Mouse (Mus musculus) embryonic fibroblast, embryonic 13.5 days (primary cell): ENCODE measurements at regions not wholly inside any gene's neighbourhood (a gene's known extent, or its start where the extent isn't known, plus 50 kb on each side); places are given as distances from the start of the nearest gene placed in this dataset.

Experiments
- H3K27ac ChIP-seq: 2 replicates; pipeline ENCODE4 v1.5.1; 2012; ENCODE audit warnings: low read length, control low read depth, inconsistent platforms; ENCODE audit not compliant: insufficient read depth
- H3K4me1 ChIP-seq: 2 replicates; pipeline ENCODE4 v1.6.1; 2011; ENCODE audit warnings: low read length; ENCODE audit not compliant: control insufficient read depth, insufficient read depth
- H3K4me3 ChIP-seq: 2 replicates; pipeline ENCODE4 v1.5.1; 2011; ENCODE audit warnings: mild to moderate bottlenecking, control low read depth, low read length; ENCODE audit not compliant: insufficient read depth
- CTCF ChIP-seq: IDR thresholded peaks from 2 replicates; pipeline ENCODE4 v1.5.1; 2011; ENCODE audit warnings: mild to moderate bottlenecking, control low read depth, low read length, moderate library complexity, borderline replicate concordance; ENCODE audit not compliant: insufficient read depth
- POLR2A ChIP-seq: IDR thresholded peaks from 2 replicates; pipeline ENCODE4 v1.6.1; 2011; ENCODE audit warnings: low read depth, mild to moderate bottlenecking, control low read depth, low read length, moderate library complexity

DNA sequence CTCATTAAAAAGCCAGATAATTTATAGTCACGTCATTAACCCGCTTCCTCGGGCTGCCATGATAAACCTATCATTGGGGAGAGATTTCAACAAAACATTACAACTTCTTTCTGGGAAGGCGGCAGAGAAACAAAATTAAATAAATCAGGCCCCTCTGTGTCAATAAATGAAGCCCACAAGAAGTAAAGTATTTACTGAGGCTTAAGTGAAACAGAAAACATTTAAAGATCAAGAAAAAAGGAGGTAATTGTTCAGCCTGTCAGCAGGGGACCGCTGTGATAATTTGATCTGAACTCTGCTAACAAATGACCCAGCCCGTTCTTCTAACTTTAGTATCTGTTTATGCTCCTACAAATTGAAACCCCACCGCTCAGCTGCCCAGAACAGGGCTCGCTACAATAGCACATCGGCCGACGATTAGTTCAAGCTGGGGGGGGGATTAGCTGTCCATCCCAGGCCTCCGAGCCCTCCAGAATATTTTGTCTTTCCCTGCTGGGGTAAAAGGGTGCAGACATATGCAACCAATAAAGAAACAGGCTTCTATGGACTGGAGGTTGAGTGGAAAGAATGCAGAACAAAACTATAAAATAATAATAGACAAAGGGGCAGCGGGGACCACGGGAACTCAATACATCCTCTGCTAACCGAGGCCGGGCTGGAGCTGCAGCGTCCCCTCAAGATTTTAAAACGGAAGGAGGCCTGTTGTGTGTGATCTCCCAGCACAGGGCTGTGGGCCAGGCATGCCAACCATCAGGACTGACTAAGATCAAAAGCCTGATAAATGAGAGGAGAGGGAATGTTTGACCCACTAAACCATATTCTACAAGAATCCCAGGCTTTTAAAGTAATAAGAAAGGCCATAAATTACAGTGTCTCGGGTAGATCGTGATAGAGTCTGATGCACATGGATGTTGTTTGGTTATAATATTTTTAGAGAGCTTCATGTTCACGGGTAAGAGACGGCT is 242.8 kb upstream of the Irx5 start:
- Histone ChIP-seq H3K4me3 (no peak overlapping the region), H3K4me1 (no peaks in the 10 kb centered on the region), H3K27ac (no peak overlapping the region)
- TF ChIP-seq CTCF, result no peak
- no peak for TF ChIP-seq POLR2A

DNA sequence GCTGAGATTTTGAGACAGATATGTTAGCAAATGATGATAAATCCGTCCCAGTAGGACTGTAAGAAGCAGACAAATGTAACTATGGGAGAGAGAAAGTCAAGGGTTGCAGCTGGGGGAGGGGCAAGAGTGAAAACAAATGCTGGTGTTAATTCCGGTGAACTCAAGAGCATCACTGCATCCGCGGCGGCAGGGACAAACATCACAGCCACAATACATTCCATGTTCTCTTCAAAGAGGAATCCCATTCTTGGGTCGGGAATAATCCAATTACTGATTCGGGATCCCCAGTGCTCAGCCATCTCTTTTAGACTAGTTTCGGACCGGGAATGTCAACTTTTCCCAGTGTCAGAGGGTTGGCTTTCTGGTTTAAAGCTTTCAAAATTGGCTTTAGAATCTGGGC is 243.5 kb upstream of the Irx5 start:
- Histone ChIP-seq H3K4me1 (no peaks in the 10 kb centered on the region), H3K4me3 (no peak overlapping the region), H3K27ac (no peak overlapping the region)
- no peak for TF ChIP-seq POLR2A
- TF ChIP-seq CTCF, result no peak

DNA sequence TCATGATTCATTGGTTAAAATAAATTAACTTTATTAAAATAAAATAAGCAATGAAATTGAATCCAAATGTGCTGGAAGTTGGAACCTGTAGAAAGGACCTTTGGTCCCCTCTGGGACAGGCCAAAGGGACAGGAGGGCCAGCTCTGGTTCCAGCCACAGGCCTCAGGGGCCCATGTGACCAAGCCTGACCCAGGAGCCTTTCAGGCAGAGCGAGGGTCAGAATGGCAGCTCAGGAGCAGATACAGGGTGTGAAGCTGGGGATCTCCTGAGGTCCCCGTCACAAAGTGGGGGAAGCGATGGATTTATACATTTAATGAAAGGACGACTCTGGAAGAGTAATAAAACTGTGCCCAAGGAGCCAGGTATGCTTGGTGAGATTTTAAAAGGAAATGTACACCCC is 244.0 kb upstream of the Irx5 start:
- no peak overlapping the region for H3K27ac ChIP-seq
- no peaks in the 10 kb centered on the region for H3K4me1 ChIP-seq
- H3K4me3 ChIP-seq, result no peak overlapping the region
- TF ChIP-seq CTCF (no peak), POLR2A (no peak)

DNA sequence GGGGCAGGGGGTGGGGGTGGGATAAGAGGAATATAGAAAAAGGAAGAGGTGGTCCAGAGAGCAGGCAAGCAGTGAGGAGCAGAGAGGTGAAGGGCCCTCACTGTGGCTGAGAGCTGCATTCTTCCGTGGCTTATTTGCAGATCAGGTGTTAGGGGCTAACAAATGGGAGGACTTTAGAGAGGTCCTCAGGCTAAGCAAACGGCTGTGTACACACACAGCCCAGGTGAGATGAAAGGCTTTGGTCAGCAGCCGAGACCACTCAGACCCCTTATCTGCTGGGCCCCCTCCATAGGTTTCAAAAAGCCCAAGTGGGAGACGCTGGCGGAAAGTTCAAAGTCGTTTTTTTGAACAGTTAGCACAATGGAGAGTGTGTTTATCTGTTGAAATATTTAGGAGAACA is 252.9 kb upstream of the Irx5 start:
- H3K4me1 ChIP-seq, result no peaks in the 10 kb centered on the region
- no peak overlapping the region for H3K27ac ChIP-seq
- no peak for TF ChIP-seq CTCF
- no peak for TF ChIP-seq POLR2A
- H3K4me3 ChIP-seq, result no peak overlapping the region

DNA sequence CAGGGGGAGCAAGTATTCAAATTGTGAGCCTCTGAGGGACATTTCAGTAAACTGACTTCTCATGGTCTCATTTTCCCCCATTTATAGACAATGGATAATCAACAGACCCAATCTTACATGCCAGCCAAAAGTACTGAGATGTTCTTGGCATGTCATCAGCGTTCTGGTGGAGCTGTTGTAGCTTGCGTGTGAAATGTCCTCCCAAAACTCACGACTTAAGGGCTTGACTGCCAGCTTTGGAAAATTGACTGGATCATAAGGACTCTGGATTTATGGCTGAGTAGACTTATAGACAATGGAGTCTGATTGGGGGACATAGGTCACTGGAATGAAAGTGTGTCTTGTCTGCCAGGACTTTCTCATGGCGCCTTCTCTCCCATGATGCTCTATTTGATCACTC is 254.9 kb upstream of the Irx5 start:
- H3K27ac ChIP-seq, result no peak overlapping the region
- TF ChIP-seq POLR2A, result no peak
- TF ChIP-seq CTCF, result no peak
- no peak overlapping the region for H3K4me3 ChIP-seq
- H3K4me1 ChIP-seq, result no peaks in the 10 kb centered on the region

DNA sequence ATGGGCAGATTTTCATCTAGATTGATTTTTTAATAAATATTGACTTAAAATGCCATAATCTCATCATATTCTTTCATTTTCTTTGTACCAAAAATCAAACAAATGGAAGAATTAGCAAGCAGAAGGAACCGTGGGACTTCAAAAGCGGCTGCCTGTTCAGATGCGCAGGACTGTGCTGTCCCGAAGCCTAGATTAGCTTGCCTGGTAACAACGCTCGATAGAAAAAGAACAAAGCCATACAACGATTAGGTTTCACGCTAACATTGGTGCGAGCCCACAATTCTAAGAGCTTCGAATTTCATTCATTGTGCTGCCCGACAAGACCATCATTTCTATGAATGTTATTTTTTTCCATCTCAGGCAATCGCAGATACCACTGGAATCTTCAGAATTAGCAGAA is 262.1 kb upstream of the Irx5 start:
- Histone ChIP-seq H3K4me1 (no peaks in the 10 kb centered on the region), H3K27ac (no peak overlapping the region), H3K4me3 (no peak overlapping the region)
- TF ChIP-seq CTCF, result no peak
- no peak for TF ChIP-seq POLR2A

DNA sequence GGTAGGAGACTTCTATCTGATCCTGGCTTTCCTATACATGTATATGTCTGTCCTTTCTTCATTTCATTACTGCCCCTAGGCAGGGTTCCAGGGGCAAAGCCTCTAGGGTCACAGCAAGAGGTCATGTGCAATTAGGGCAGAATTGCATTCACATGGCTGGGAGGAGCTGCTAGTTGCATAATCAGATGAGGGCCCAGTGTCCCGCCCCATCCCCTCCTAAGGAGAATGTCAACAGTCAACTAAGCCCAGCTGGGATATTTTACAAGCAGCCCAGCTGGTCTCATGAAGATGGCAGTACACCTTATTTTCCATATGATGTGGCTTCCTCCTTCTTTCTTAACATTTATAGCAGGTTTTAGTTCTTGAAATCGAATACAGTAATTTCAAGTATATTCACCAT is 273.3 kb upstream of the Irx5 start:
- H3K4me3 ChIP-seq, result no peak overlapping the region
- H3K4me1 ChIP-seq, result no peaks in the 10 kb centered on the region
- no peak overlapping the region for H3K27ac ChIP-seq
- TF ChIP-seq CTCF, result no peak
- TF ChIP-seq POLR2A, result no peak

DNA sequence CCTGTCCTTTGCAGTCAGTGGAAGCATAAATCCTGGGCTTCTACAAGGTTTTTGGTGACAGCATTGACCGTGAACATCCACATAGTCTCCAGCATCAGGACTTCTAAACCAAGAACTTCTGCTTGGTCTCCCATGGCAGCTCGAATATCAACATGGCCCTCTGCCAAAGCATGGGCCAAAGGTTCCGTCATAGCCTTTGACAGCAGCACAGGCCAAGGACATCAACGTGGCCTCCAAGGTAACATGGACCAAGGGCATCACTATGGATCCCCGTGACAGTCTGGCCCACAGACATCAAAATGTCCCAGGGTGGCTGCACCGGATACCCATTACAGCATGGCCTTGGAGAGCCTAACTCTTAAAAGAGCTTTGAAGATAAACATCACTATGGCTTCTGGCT is 275.5 kb upstream of the Irx5 start:
- H3K4me3 ChIP-seq, result no peak overlapping the region
- TF ChIP-seq CTCF, result no peak
- no peak for TF ChIP-seq POLR2A
- no peak overlapping the region for H3K27ac ChIP-seq
- H3K4me1 ChIP-seq, result no peaks in the 10 kb centered on the region

DNA sequence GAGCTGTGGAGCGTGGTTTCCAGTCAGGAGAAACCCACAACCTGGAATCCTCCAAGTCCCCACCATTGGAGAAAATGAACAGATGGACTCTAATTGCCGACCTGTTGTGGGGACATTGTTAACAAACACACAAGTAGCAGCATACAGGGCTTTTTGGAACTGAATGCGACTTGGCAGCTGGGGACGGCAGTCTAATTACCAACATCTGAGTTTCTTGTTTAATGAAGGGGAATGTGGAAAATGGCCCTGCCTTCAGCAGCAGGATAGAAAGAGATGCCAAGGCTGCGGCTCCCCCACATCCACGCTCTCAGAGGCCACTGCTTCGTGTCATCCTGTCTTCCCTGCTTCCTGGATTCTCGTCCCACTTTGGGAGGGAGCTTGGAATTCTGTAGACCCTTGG is 276.6 kb upstream of the Irx5 start:
- H3K27ac ChIP-seq, result no peak overlapping the region
- no peak for TF ChIP-seq CTCF
- TF ChIP-seq POLR2A, result no peak
- no peak overlapping the region for H3K4me3 ChIP-seq

DNA sequence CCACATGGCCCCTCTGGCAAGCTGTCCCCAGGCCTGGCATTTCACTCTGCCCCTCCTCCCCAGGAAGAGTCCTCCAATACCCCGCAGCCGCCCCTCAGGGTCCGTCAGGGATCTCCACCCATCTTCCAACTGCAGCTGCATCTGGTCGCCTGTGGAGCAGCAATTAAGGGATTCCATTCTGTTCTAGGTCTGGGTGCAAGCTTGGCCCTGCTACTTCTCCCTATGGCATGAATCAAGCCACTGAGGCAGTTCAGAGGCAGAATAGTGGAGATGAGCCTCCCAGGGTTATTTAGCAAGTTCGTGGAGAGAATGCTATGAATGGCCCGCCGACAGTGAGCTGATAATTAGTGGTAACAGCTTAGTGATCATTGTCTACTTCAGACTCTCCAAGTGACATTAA is 275.7 kb upstream of the Irx3 start:
- TF ChIP-seq POLR2A, result no peak
- TF ChIP-seq CTCF, result no peak
- Histone ChIP-seq H3K4me1 (no peaks in the 10 kb centered on the region), H3K27ac (no peak overlapping the region), H3K4me3 (no peak overlapping the region)

More for the DNA sequence above, 276.6 kb upstream of the Irx5 start:
- H3K4me1 ChIP-seq, result no peaks in the 10 kb centered on the region

DNA sequence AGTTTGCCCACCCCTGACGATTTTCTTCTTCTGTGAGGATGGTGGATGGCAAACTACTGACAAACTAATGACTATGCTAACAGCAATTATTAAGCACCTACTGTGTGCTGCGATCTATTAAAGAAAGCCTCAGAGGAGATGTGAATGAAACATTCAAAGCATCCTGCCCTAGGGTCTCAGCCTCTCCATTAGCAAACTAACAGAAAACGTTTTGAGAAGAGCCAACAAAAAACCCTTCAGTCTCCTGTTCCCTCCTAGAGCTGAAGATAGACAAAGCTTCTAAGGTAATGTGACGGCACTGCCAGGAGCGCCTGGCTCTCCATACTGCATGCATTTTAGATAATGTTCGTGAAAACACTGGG is 270.4 kb upstream of the Irx3 start:
- Histone ChIP-seq H3K4me1 (no peaks in the 10 kb centered on the region), H3K27ac (no peak overlapping the region), H3K4me3 (no peak overlapping the region)
- no peak for TF ChIP-seq CTCF
- TF ChIP-seq POLR2A, result no peak
